Mouse (Mus musculus) large intestine, adult 2 months (tissue): ENCODE measurements around the gene Rabgef1. TPM values are rescaled to one million over a fixed set of nuclear protein-coding genes. Genes with fewer than 3 reads are reported as not detected.
A peak's percentile ranks its signal among the peaks of the same experiment; 100 is the strongest.

Source experiments
- DNase-seq: peaks from one replicate; pipeline ENCODE4 v3.0.0-alpha.2; 2012; ENCODE audit warnings: low read depth, low spot score
- WGBS: fragments of 180-500 bp; shearing (Covaris S2); methylation state at CpG from one replicate; pipeline ENCODE4 v1.1.7; 2018; 5-methylcytosine and 5-hydroxymethylcytosine counted together
- polyA plus RNA-seq: library from polyadenylated mRNA; depleted of rRNA; stranded (reverse); fragments of >200 nt; gene quantifications from 2 replicates; pipeline ENCODE4 v1.2.3, GENCODE M21; 2012; rRNA removed

Gene Rabgef1
- 11.7 and 16.7 TPM in 2 replicates for polyA plus RNA-seq

DNA sequence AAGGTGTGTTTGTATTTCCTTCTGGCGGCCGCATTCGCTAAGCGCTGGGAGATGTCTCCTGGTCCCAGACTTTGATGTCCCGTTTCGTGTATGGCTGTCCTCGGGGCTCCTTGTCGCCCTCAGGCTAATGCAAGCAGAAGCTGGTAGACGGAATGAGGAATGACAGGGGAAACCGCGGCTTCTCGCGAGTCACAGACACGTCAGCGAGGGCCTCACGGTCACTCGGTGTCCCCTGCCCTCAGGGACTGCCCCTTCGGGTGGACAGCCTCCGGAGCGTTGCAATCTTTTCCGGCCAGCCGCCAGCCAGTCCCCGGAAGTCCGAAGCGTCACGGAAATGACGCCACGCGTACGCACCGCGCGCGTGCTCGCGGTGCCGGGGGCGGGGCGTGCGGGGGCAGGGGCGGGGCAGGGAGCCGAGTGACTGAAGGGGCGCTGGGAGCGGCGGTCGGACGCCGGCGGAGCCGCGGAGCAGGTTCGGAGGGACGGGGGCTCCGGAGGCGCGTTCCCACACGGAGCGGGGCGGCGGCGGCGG lies at the start of gene Rabgef1:
TSS of gene Rabgef1 (plus strand) at position 376 of the 532 bp plus-strand sequence.
- under 1% methylated on average over 57 of the region's 62 CpGs for WGBS
- no peak for DNase-seq

DNA sequence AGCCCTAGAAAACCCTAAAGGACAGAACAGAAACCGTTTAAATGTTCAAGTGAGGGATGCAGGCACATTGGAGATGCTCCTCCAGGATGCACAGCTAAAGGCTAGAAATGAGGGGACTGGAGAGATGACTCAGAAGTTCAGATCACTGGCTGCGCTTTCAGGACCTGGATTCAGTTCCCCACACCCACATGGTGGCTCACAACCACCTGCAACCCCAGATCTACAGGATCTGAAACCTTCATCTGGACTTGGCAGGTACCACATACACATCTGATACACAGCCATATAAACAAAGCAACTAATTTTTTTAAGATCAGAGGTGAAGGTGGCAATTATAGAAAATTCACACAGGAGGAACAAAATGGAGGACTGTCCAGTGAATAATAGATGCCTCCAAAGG lies 49.2 kb upstream of the Rabgef1 start:
- no peak for DNase-seq
- WGBS = 95% methylated on average over 2 of the region's 2 CpGs

DNA sequence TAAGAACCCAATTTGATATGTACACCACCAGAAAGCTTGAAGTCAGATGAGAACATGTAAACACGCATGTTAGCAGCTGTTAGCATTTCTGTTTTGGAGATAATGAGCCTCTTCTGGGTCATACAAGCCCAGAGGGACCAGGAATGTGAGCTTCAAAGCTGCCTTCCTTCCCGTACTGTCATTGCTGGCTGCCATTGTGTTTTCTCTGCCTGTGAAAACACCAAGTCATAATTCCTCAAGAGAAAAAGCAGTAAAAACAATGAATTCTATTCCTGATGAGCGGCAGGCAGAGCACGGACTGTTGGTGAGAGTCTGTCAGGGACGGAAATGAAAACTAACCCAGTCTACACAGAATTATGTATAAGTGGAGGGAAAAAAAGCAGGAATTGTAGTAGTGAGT lies 47.3 kb upstream of the Rabgef1 start:
- no peak for DNase-seq
- WGBS = 75% methylated on average over 5 of the region's 5 CpGs

DNA sequence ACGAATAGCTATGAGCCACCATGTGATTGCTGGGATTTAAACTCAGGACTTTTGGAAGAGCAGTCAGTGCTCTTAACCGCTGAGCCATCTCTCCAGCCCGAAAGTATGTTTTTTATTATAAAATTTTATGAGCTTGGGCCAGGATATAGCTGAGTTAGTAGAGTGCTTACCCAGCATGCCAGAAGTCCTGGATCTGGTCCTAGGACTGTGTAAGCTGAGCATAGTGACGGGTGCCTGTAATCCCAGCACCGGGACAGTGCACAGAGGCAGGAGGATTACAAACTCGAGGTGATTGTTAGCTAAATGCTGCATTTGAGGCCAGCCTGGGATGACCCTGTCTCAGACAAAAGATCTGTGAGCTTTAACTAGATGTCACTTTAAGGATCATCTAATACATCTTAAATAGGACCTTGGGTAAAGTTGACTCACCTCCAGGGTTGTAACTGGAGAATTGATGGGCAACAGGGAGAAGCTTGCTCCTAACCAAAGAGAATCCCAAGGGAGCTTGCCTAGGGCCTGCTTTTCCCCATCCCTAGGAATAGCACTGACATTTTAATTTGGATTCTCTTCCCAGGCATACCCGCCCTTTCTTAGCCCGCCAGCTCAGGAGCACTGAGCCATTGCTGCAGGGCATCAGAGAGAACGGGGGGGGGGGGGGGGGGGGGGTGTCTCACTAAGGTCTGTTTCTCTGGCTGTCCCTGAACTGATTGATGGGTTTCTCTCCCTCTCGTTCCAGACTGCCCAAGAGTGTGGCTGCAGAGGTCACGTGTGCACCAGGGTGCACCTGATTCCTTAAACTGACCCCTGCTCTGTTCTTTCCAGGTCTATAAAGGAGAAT lies 42.7 kb upstream of the Rabgef1 start:
- no peak for DNase-seq
- 54% methylated on average over 11 of the region's 11 CpGs for WGBS

DNA sequence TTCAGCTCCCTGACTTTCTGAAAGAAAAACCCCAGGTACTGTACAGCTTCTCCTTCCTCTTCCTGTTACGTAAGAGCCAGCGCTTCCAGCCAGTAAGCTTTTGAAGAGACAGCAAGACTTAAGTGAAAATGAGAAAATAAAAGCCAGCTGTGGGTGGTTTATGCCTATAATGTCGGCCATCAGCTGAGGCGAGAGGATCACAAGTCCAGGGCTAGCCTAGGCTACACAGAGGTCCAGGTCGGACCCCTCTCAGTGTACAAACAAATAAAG lies 42.1 kb upstream of the Rabgef1 start:
- no peak for DNase-seq
- WGBS = 75% methylated on average over 5 of the region's 5 CpGs

DNA sequence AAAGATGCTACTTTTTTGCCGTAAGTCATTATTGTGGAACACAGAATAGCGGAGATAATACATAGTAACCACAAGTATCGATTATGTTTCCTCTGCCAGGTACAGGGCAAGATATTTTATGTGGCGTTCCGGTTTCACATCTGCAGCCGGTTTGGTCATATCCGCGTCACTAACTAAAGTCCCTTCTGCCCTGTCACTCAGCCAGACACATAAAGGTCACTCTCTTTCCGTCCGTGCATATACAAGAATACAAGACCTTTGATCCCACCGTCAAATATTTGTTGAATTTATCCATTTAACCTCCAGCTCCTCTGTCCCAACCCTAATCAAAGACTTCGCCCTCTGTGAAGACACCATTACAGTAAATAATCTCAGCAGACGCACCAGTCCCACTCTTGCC lies 35.0 kb upstream of the Rabgef1 start:
- DNase-seq = no peak
- 90% methylated on average over 13 of the region's 13 CpGs for WGBS

DNA sequence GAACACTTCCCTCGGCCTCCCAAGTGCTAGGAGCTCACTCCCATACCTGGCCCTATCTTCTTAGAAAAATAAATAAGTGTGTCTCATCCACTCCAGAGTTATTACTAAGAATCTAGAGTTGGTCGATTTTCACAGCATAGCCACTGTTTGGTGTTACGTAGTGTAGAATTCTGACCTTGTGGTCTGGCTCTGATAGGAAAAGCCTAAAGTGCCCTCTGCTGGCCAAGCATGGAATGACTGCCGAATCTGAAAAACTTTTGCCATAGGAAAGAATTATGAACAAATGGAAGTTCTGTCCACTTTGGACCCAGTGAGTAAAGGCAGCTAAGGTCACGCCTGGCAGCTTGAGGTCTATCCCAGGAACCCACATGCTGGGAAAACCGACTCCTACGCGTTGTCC lies 32.2 kb upstream of the Rabgef1 start:
- peak; percentile 37 for DNase-seq
- WGBS = 17% methylated on average over 8 of the region's 8 CpGs

DNA sequence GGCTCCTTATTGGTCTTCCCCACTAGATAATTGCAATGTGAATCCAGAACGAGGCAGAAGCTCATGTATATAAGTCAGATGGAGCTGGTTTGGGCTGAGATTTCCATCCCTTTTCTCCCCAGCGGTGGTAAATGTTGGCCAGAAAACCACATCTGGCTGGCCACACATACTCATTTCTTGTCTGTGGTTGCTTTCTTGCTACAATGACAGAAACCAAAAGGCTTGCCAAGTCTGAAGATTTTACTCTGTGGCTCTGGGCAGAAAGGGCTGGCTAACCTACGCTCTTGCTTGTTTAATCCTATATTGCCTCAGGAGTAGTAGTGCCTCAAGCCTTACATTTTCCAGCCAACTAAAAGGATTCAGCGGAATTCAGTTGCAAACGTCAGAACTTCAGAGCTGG lies 30.5 kb upstream of the Rabgef1 start:
- DNase-seq = no peak
- 74% methylated on average over 5 of the region's 5 CpGs for WGBS

DNA sequence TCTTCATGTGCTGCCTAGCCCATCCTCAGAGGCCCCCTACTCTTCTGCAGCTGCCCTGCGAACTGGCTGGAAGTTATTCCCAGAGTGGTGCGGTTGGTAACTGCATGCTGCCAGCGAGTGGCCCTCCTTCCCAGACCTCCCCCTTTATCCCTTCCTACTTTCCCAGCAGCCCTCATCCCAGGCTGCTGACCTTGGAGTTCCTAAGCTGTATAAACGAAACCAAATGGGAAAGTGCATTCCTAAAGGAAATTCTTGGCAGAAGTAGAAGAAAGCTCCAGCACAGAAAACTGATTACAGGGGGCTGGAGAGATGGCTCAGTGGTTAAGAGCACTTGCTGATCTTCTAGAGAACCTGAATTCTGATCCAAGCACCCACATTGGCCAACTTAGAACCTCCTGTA lies 29.6 kb upstream of the Rabgef1 start:
- DNase-seq = no peak
- 51% methylated on average over 4 of the region's 4 CpGs for WGBS

DNA sequence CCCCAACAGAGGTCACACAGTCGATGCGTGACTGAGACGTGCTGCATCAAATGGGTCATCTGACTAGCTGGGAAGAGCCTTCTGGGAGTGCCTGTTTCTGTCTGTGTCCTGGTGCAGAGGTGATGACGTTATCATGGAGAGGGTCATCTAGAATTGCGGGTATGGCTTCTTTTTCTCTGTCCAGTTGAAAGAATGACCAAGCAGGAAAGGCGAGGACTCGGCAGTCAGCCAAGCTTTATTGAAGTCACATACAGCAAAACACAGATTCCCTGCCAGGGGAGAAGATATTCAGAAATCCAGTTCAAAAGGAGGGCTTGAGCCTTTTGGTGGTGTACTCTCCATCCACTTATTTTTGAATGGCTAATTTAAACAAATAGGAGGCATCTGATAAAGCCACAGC lies 28.5 kb upstream of the Rabgef1 start:
- no peak for DNase-seq
- 86% methylated on average over 7 of the region's 7 CpGs for WGBS

DNA sequence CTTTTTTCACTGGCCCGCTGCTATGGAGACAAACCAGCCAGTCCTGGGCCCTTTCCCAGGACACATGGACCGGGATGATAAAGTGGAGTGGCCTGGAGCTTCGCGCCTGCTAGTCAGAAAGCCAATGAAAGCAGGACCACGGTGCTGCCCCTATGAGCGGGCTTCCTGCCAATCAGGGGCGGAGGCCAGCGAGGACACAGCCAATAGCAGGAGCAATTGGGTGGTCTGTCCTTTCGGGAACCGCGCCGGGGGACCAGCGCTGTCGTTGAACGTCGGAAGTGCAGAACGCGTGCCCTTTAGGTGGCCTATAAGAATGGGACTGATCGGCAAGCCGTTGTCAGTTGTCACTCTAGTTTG lies 27.6 kb upstream of the Rabgef1 start:
- WGBS = 5% methylated on average over 20 of the region's 20 CpGs
- no peak for DNase-seq

DNA sequence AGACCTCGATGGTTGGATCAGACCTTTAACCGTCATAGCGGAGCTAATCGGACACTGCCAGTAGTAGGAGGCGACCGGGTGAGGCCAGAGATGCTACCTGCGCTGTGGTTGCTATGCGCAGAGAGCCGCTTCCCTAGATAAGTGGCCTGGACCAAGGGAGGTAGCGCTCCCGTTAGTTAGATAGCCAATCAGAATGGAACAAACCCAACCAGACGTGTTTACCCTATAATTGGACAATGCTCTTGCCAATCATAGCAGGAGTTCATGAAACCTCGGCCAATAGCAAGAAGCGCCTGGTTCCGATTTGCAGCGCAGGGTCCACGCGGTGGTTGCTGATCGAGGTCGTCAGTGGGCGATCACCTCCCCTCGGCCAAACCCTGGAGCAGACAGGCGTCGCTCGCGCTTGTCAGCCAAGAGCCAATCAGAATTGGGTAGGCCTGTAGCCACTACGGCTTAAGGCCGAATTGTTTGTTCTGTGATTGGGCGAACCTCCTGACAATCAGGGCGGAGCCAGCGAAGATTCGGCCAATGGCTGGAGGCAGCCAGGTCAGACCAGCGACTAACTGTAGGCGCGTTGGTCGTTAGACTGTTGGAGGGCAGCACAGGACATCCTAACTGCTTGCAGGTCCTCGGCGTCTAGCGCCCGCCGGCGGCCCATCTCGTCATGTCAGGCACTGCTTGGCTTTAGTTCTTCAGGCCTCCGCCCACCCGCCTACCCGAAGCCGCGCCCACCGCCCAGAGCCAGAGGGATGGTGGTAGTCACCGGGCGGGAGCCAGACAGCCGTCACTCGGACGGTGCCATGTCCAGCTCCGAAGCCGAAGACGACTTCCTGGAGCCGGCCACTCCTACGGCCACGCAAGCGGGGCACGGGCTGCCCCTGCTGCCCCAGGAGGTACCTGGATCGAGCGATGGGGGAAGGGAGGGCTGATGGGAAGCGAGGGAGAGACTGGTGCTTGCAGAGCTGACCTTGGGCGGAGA lies 27.0 kb upstream of the Rabgef1 start, which contains the start of gene Kctd7:
TSS of gene Kctd7 (plus strand) at position 528 of the 979 bp plus-strand sequence.
- under 1% methylated on average over 66 of the region's 66 CpGs for WGBS
- peak; percentile 94 for DNase-seq

DNA sequence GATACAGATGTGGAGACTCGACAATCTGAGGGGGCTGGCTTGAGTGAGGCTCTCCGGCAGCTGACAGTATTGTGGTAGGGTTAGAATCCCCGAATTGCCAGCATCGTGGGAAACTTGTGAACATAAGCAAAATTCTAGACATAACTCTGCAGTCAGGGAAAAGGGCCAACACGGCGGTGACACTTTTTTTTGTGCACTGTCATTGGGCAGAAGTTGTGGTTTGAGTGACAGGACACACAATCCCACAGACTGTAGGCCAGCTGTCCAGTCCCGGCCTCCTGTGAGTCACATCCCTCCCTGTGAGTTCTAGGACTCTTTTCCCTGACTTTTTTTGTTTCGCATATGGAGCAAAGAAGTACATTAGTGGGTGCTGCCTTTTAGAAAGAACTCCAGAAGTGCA lies 25.6 kb upstream of the Rabgef1 start:
- no peak for DNase-seq
- 75% methylated on average over 8 of the region's 8 CpGs for WGBS

DNA sequence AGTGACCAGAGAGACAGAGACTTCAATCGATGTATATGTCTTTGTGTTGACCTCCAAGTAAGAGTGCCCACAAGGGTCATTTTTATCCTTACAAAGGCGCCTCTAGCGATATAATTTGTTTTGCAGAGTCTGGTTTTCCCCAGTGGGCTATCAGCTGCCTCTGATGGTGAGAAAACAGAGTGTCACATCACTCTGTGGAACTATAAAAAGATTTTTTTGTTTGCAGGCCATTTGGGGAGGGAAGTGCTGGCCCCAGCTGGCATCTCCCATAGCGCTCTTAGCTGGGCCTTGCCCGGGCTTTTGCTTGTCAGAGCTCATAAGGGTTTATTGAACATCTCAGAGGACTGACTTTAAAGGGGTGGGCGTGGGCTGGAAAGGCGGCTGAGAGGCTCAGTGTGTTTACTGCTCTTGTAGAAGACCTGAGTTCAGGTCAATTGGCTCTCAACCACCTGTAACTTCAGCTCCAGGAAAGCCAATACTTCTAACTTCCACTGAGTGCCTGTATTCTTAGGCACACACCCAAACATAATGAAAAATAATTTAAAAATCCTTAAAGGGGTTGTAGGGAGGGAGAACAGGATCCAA lies 21.8 kb upstream of the Rabgef1 start:
- no peak for DNase-seq
- WGBS = 55% methylated on average over 7 of the region's 7 CpGs

DNA sequence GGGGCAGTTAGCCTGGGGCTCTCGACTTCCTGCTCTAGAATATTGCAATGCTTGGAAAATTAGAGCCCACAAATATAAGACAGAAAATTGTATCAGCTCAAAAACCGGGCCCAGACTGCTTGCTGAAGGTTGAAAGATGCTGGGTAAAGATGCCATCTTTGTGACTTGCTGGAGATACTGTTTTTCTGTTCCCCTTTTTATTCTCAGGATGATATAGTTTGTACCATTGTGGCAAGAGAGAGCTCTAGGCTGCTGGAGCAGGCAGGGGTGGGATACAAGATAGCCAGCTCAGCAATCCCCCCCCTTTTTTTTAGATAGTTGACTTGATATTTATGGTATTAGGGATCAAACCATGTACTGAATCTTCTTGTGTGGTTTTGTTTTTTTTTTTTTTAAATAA lies 17.3 kb upstream of the Rabgef1 start:
- WGBS = 81% methylated on average over 2 of the region's 2 CpGs
- no peak for DNase-seq

DNA sequence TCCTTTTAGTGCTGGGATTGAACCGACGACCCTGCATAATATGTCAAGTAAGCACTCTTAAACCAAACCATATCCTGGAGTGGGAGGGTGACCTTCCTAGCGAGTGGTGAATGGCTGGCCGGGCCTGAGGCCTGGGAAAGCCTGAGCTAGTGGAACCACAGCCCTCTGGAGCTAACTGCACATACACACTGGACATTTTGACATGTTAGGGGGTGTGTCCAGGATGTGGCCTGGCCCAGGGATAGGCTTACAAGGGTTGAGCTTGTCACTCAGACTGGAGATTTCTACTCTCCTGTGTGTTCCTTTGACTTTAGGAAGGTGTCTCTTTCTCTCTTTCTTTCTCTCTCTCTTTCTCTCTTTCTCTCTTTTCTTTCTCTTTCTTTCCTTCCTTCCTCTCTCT lies 13.1 kb upstream of the Rabgef1 start:
- WGBS = 81% methylated on average over 4 of the region's 4 CpGs

DNA sequence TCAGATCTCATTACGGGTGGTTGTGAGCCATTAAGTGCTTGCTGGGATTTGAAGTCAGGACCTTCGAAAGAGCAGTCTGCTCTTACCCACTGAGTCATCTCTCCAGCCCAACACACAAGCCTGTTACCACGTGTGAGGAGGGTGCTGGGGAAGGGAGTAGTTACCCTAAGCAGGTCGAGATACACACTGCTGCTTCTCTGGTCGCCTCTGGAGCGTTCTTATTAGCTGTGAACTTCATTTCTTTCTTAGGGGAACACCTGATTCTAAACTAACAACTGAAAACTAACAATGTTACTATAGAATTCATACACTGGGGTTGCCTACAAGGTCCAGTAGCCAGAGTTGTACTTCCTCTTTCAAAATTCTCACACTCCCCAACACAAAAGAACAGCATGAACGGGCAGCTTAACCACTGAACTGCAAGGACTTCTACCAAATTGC lies 11.8 kb upstream of the Rabgef1 start:
- WGBS = 56% methylated on average over 7 of the region's 7 CpGs
- no peak for DNase-seq

More for the DNA sequence above, 13.1 kb upstream of the Rabgef1 start:
- no peak for DNase-seq

DNA sequence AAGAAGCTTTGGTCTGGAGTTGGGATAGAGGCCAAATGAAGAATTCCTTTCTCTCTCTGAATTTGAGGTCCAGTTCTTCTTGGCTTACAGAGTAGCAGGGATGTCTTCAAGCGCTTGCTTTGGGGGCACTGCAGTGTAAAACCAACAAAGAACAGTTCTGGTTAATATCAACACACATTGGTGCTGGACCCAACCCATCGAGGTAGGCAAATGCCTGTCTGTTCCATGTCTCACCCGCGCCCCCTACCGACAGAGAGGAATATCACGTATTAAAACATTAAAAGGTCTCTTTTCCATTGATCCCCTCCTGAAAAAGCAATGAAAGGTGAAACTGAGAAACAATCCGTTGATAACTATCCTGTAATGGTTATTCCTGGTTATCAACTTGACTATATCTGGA lies 7.9 kb upstream of the Rabgef1 start:
- DNase-seq = no peak
- WGBS = 3% methylated on average over 7 of the region's 7 CpGs

DNA sequence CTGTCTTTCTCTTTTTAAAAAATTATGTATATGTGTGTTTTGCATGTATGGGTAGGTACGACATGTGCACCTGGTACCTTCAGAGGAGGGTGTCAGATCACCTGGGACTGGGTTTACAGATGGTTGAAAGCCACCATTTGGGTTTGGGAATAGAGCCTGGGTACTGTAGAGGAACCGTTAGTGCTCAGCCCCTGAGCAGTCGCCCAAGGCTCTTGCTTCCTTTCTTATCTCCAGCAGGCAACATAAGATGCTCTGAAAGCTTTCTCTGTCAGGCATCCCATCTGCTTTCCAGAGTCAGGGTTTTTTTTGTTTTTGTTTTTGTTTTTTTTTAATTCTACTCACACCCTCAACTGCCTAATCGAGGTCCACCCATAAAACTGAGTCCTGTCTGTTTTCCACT lies 6.4 kb upstream of the Rabgef1 start:
- DNase-seq = no peak
- WGBS = 80% methylated on average over 4 of the region's 4 CpGs

DNA sequence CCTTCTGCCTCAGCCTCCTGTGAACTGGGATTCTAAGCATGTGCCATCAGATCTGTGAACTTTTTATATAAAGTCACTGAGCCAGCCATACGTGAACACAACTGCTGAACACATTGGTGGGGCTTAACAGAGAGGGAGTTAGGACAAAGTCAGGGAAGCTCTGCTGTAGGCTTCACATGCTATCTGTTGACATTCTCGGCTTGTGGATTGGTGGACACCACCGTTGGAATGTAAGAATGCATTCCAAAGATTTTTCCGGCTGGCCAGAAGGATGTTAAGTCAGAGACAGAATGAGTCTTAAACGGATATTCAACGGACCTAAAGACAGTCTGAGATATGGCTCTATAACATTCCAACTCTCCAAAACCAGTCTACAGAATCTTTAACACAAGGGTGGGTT lies 2.5 kb upstream of the Rabgef1 start:
- DNase-seq = no peak
- WGBS = 44% methylated on average over 6 of the region's 6 CpGs
